In genomic region chr13:111968197-111968596, GRCm38 (mm10) we compare ENCODE assay signal across 26 mouse cellular contexts.
DNase-seq lines count a peak whose midpoint lies in the region; ATAC-seq and TF ChIP-seq lines count a peak whose summit lies in the region.
"Had no signal": no experiment of that assay in that cellular context is flagged by ENCODE, and none has a peak within 500 bp of the region (broad histone marks: within the 10 kb centered on the region; RNA-seq: fewer than 3 reads in every experiment).

No protein-coding gene starts in this region.

- no peaks in the 10 kb centered on the region for H3K9me3 ChIP-seq in kidney, embryonic 14.5 days (ENCODE audit: control insufficient read depth, low read length)
- no peaks in the 10 kb centered on the region for H3K9me3 ChIP-seq in lung, embryonic 15.5 days
- no peaks in the 10 kb centered on the region for H3K9me3 ChIP-seq in lung, postnatal 0 days (ENCODE audit: low read length)
- H3K9me3 ChIP-seq: embryonic facial prominence, embryonic 13.5 days; limb, embryonic 12.5 days; neural tube, embryonic 15.5 days had no signal

- H3K36me3 ChIP-seq in kidney, embryonic 14.5 days (ENCODE audit: control insufficient read depth, insufficient read depth, low read length): no peaks in the 10 kb centered on the region
- H3K36me3 ChIP-seq in lung, embryonic 15.5 days: no peaks in the 10 kb centered on the region
- no peaks in the 10 kb centered on the region for H3K36me3 ChIP-seq in lung, postnatal 0 days (ENCODE audit: insufficient read depth, low read length)
- H3K36me3 ChIP-seq in myocyte (ENCODE audit: control insufficient read depth, insufficient read depth): no peaks in the 10 kb centered on the region
- H3K36me3 ChIP-seq: embryonic facial prominence, embryonic 13.5 days; limb, embryonic 12.5 days; neural tube, embryonic 15.5 days had no signal

- TF ChIP-seq POLR2A in myocyte (IDR thresholded peaks at IDR 0.05; ENCODE audit: insufficient read length, low read depth): no peak

- no peak overlapping the region for H3K4me3 ChIP-seq in kidney, embryonic 14.5 days (ENCODE audit: low read length)
- H3K4me3 ChIP-seq in lung, embryonic 15.5 days: no peak overlapping the region
- H3K4me3 ChIP-seq in lung, postnatal 0 days (ENCODE audit: low read depth, low read length): no peak overlapping the region
- no peak overlapping the region for H3K4me3 ChIP-seq in myocyte
- H3K4me3 ChIP-seq: embryonic facial prominence, embryonic 13.5 days; erythroblast, embryonic 14.5 days; limb, embryonic 12.5 days; neural tube, embryonic 15.5 days had no signal

- H3ac ChIP-seq in myocyte (ENCODE audit: control insufficient read depth, insufficient read length): no peak overlapping the region

- H3K27me3 ChIP-seq in kidney, embryonic 14.5 days (ENCODE audit: control insufficient read depth, insufficient read depth, low read length): no peaks in the 10 kb centered on the region
- no peaks in the 10 kb centered on the region for H3K27me3 ChIP-seq in lung, embryonic 15.5 days
- H3K27me3 ChIP-seq in lung, postnatal 0 days (replicated peaks; ENCODE audit: insufficient read depth, low read length): no peaks in the 10 kb centered on the region
- H3K27me3 ChIP-seq in myocyte (ENCODE audit: control insufficient read depth, insufficient read depth, insufficient read length): no peaks in the 10 kb centered on the region
- H3K27me3 ChIP-seq: embryonic facial prominence, embryonic 13.5 days; limb, embryonic 12.5 days; neural tube, embryonic 15.5 days had no signal

- WGBS in kidney, embryonic 14.5 days: 21% methylated on average over 7 of the region's 7 CpGs
- WGBS in lung, embryonic 15.5 days: 78% methylated on average over 7 of the region's 7 CpGs
- WGBS in lung, postnatal 0 days: 73% methylated on average over 7 of the region's 7 CpGs

- no peak overlapping the region for H3K9ac ChIP-seq in kidney, embryonic 14.5 days (ENCODE audit: low read depth, low read length)
- H3K9ac ChIP-seq in lung, embryonic 15.5 days: no peak overlapping the region
- H3K9ac ChIP-seq in lung, postnatal 0 days (replicated peaks; ENCODE audit: low read depth): no peak overlapping the region
- H3K9ac ChIP-seq: embryonic facial prominence, embryonic 13.5 days; limb, embryonic 12.5 days; liver, postnatal 0 days; neural tube, embryonic 15.5 days had no signal

- H3K4me2 ChIP-seq in kidney, embryonic 14.5 days (replicated peaks; ENCODE audit: low read depth, low read length): no peak overlapping the region; the same call in 1 of the 2 replicates
- H3K4me2 ChIP-seq in lung, embryonic 15.5 days: no peak overlapping the region
- no peak overlapping the region for H3K4me2 ChIP-seq in lung, postnatal 0 days (replicated peaks; ENCODE audit: low read depth, low read length)
- H3K4me2 ChIP-seq in myocyte (ENCODE audit: low read depth): peak overlapping the region; percentile 73
- H3K4me2 ChIP-seq: embryonic facial prominence, embryonic 13.5 days; limb, embryonic 12.5 days; liver, embryonic 11.5 days; neural tube, embryonic 15.5 days had no signal

- no peaks in the 10 kb centered on the region for H3K79me2 ChIP-seq in myocyte (ENCODE audit: control insufficient read depth, insufficient read depth)

- peaks cover 30% of the 10 kb centered on the region for H3K4me1 ChIP-seq in kidney, embryonic 14.5 days (ENCODE audit: control insufficient read depth, insufficient read depth, low read length)
- H3K4me1 ChIP-seq in lung, embryonic 15.5 days: peaks cover 24% of the 10 kb centered on the region
- H3K4me1 ChIP-seq in lung, postnatal 0 days (ENCODE audit: insufficient read depth, low read depth, low read length): peaks cover 3% of the 10 kb centered on the region; the same call in 1 of the 2 replicates

- H3K27ac ChIP-seq in kidney, embryonic 14.5 days (ENCODE audit: low read depth, low read length): peak overlapping the region; percentile 38; the same call in 1 of the 2 replicates
- H3K27ac ChIP-seq in lung, embryonic 15.5 days: peak overlapping the region; percentile 46; the same call in 1 of the 2 replicates
- no peak overlapping the region for H3K27ac ChIP-seq in lung, postnatal 0 days (ENCODE audit: low read length)
- H3K27ac ChIP-seq: embryonic facial prominence, embryonic 13.5 days; limb, embryonic 12.5 days; neural tube, embryonic 15.5 days; stomach, postnatal 0 days had no signal

- ATAC-seq in kidney, embryonic 14.5 days (ENCODE audit: low FRiP score, low TSS enrichment): peak; percentile 71
- ATAC-seq in lung, embryonic 15.5 days (ENCODE audit: borderline replicate concordance, extremely low read depth, low FRiP score, low TSS enrichment): no peak
- ATAC-seq in lung, postnatal 0 days: no peak
- ATAC-seq: forebrain, embryonic 16.5 days; hindbrain, embryonic 16.5 days; liver, postnatal 0 days had no signal

- DNase-seq in kidney, postnatal 36 days: no peak
- DNase-seq in lung, postnatal 0 days (ENCODE audit: low spot score): no peak
- no peak for DNase-seq in urinary bladder, postnatal 36 days (ENCODE audit: low spot score in 2 of 2)
- DNase-seq: adrenal gland, adult 8-10 months; B cell, adult 2 months; cerebellum, adult 11-12 months; cerebellum, adult 9-11 months; embryo, embryonic 11 days; heart, postnatal 14 days; liver, postnatal 0 days; lung, postnatal 10 days; midbrain, embryonic 14.5 days; right cerebral cortex, adult 18-20 months; thymus, adult 18-20 months; thymus, postnatal 36 days had no signal

- no peak for TF ChIP-seq CTCF in lung, postnatal 0 days (IDR thresholded peaks at IDR 0.05)

- TF ChIP-seq EP300 in lung, postnatal 0 days (IDR thresholded peaks at IDR 0.05): no peak

TF ChIP-seq in myocyte, 11 proteins besides CTCF, POLR2A, EP300 and RAD21:
- TF ChIP-seq MAX (IDR thresholded peaks at IDR 0.05; ENCODE audit: low read depth) (no peak), TCF3 (IDR thresholded peaks at IDR 0.05; ENCODE audit: insufficient read length, low read depth) (no peak)
